Mouse (Mus musculus) embryonic facial prominence, embryonic 12.5 days (tissue): ENCODE results near the gene Prdx5. TPM values are rescaled to one million over a fixed set of nuclear protein-coding genes. Genes with fewer than 3 reads are reported as not detected.
A peak's percentile ranks its signal among the peaks of the same experiment; 100 is the strongest.
"Not testable (repeated sequence)": the region's sequence is repeated elsewhere in the genome, so short reads cannot be mapped to it uniquely, and the experiment has no call there.

ENCODE experiments used
- ATAC-seq: fragments of 200-750 bp; cut with Nextera tagmentation; 2 replicates; pipeline ENCODE4 v1.8.0; 2017; ENCODE audit not compliant: insufficient number of reproducible peaks, insufficient read depth, low FRiP score, low TSS enrichment
- H3K27ac ChIP-seq: fragments of 300-500 bp; sonication (generic); 2 replicates; pipeline ENCODE4 v1.5.1; 2016; ENCODE audit warnings: mild to moderate bottlenecking
- H3K27me3 ChIP-seq: fragments of 300-500 bp; sonication (generic); 2 replicates; pipeline ENCODE4 v1.6.1; 2016; ENCODE audit warnings: mild to moderate bottlenecking, moderate library complexity
- H3K36me3 ChIP-seq: fragments of 300-500 bp; sonication (generic); 2 replicates; pipeline ENCODE4 v1.6.1; 2016; ENCODE audit warnings: mild to moderate bottlenecking
- H3K4me1 ChIP-seq: fragments of 300-500 bp; sonication (generic); 2 replicates; pipeline ENCODE4 v1.6.1; 2016
- H3K4me2 ChIP-seq: fragments of 300-500 bp; sonication (generic); replicated peaks from 2 replicates; pipeline ENCODE4 v1.6.1; 2016; ENCODE audit warnings: mild to moderate bottlenecking, moderate library complexity
- H3K4me3 ChIP-seq: fragments of 300-500 bp; sonication (generic); 2 replicates; pipeline ENCODE4 v1.5.1; 2016; ENCODE audit warnings: mild to moderate bottlenecking
- H3K9ac ChIP-seq: fragments of 300-500 bp; sonication (generic); 2 replicates; pipeline ENCODE4 v1.6.1; 2016; ENCODE audit warnings: mild to moderate bottlenecking, moderate library complexity
- H3K9me3 ChIP-seq: fragments of 300-500 bp; sonication (generic); 2 replicates; pipeline ENCODE4 v1.6.1; 2016; ENCODE audit warnings: mild to moderate bottlenecking, moderate library complexity
- whole genome bisulfite sequencing: fragments of 180-500 bp; shearing (Covaris S2); methylation state at CpG from one replicate; pipeline ENCODE4 v1.1.7; 2016; 5-methylcytosine and 5-hydroxymethylcytosine counted together
- polyA plus RNA-seq: library from polyadenylated mRNA; unstranded; fragments of >200 nt; fragmentation: Nextera tagmentation; extraction: Ambion mirVana; gene quantifications from 2 replicates; pipeline ENCODE4 v1.2.1, GENCODE M21; 2016

The Prdx5 gene
- polyA plus RNA-seq, 1 experiment from 2014 or later = 192 TPM

DNA sequence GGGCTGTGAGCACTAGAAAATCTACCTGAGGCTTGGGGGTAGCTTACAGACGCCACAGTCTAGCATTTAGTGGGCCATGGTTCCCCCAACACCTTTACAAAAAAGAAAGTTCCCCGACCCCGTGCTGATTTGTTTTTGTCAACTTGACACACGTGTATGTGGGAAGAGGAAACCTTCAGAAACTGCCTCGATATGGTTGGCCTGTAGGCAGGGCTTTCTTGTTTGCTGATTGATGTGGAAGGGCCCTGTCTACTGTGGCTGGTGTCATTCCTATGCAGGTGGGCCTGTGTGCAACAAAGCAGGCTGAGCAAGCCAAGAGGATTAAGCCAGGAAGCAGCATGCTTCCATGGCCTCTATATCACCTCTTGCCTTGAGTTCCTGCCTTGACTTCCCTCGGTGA lies 3.1 kb upstream of the Prdx5 start:
- 88% methylated on average over 6 of the region's 6 CpGs for WGBS
- Histone ChIP-seq H3K4me3 (no peak overlapping the region), H3K9ac (no peak overlapping the region), H3K9me3 (no peaks in the 10 kb centered on the region), H3K36me3 (peaks cover 31% of the 10 kb centered on the region), H3K27me3 (no peaks in the 10 kb centered on the region), H3K4me1 (peaks cover 18% of the 10 kb centered on the region), H3K27ac (no peak overlapping the region), H3K4me2 (no peak overlapping the region)
- no peak for ATAC-seq

DNA sequence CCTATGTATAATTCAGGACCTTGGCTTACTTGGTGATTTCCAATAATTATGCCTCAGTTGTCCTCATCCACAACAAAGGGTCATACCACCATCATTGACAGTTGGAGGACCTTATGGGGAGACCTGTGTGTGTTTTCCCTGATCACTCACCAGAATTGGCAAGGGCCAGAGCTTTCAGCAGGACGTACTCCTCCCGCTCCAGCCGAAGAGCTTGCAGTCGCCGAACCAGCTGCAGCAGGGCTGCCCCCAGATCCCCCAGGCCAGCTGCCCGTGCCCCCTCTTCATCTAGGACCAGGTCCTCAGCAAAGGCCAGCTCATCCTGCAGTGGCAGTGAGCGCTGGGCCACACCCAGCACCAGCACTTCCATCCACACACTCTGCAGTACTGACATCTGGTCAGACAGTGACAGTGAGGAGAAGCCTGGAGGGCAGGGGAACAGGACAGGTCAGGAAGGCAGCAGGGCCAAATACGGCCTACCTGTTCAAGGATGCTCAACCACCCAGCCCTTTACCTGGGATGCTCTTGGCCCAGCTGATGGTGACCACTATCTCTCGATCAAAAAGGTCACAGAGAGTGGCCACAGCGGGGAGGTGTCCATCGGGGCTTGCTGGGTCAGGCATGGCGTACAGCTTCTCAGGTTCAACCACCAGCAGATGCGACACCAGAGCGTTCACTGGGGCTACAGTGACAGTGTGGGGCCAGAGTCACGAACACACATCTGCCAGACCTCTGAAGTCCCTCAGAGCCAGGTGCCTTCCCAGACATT lies 2.5 kb upstream of the Prdx5 start:
- Histone ChIP-seq H3K4me1 (peaks cover 25% of the 10 kb centered on the region), H3K27me3 (no peaks in the 10 kb centered on the region), H3K4me2 (no peak overlapping the region), H3K9ac (no peak overlapping the region), H3K4me3 (no peak overlapping the region), H3K36me3 (peaks cover 31% of the 10 kb centered on the region), H3K27ac (no peak overlapping the region), H3K9me3 (no peaks in the 10 kb centered on the region)
- 92% methylated on average over 15 of the region's 15 CpGs for WGBS
- ATAC-seq = no peak

DNA sequence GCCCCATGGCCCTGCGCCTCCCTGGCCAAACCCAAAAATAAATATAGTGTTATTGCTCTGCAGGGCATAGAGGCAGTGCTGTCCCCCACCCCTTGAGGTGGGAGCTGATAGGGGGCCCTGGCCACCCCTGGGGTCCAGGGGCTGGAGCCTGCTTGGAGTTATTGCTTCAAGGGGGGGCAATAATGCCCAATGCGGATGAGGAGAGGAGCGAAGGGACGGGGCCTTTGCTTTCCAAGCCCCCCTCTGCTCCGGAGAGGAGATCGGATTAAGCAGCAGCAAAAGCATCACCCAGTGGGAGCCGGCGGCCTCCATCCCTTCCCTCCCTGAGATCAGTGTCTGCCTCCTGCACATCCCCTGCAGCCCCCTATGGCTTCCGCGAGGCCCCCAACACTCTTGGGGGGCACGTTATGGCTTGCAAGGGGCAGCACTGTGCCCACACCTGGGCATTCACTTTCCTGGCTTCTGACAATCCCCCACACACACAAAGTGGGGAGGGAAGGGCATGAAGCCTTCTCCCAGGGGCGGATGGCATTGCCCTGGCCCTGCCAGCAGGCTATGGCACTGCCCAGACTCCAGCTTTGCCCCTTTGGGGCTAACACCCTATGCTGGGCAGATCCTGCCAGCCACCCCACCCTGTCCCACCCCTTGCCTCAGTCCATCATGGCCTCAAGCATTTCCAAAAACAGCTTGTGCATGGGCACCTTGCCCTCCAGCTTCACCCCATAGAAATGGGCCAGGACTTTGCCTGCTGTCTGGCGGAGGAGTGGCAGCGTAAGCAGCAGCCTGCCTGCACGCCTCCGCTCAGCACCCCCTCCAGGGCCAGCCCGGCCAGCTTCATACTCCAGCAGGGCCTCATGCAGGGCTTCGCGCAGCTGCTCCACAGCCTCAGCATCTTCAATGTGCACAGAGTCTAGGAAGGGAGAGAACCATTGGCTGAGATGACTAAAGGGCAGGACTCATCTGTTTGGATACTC lies 1.5 kb upstream of the Prdx5 start:
- 86% methylated on average over 19 of the region's 19 CpGs for WGBS
- Histone ChIP-seq H3K36me3 (peaks cover 38% of the 10 kb centered on the region), H3K27me3 (no peaks in the 10 kb centered on the region), H3K27ac (no peak overlapping the region), H3K4me3 (peak overlapping the region; percentile 61), H3K4me1 (peaks cover 26% of the 10 kb centered on the region), H3K9ac (0 out of 2 replicates have a peak overlapping the region, but pooled peaks have one; percentile 1), H3K9me3 (no peaks in the 10 kb centered on the region), H3K4me2 (peak overlapping the region; percentile 78)
- no peak for ATAC-seq

GRCm38 (mm10) chr19:6910306-6910705 lies 400 bp upstream of the Prdx5 start:
- not testable (repeated sequence) for H3K9me3 ChIP-seq, H3K27me3 ChIP-seq
- peaks cover 26% of the 10 kb centered on the region for H3K4me1 ChIP-seq
- H3K27ac ChIP-seq = peak overlapping the region; percentile 97
- peak overlapping the region; percentile 78 for H3K4me2 ChIP-seq
- under 1% methylated on average over 29 of the region's 30 CpGs for WGBS
- 0 out of 2 replicates have a peak, but pooled peaks have one; percentile 0 for ATAC-seq
- H3K4me3 ChIP-seq = peak overlapping the region; percentile 61
- peak overlapping the region; percentile 65 for H3K9ac ChIP-seq
- H3K36me3 ChIP-seq = peaks cover 47% of the 10 kb centered on the region

DNA sequence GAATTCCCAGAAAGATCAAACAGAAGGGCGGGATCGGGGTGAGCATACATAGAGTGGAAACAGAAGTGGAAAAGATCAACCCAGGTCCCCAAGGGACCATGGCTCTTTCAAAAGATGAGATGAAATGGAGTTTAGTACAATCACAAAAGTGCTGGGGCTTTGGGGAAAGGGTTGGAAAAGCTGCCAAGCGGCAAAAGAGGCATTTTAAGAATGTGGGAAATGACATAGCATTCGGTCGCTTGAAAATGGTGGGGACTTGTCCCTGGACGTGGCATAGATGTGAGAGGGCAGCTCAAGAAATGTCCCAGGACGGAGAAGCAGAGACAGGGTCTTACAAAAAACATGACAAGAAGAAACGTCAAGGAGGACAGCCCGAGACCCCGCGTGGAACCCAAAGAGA lies 885 bp downstream of the Prdx5 start:
- WGBS = 8% methylated on average over 11 of the region's 11 CpGs
- Histone ChIP-seq H3K9me3 (no peaks in the 10 kb centered on the region), H3K9ac (peak overlapping the region; percentile 65), H3K27ac (peak overlapping the region; percentile 97), H3K4me2 (peak overlapping the region; percentile 78), H3K27me3 (no peaks in the 10 kb centered on the region), H3K4me3 (peak overlapping the region; percentile 61), H3K36me3 (peaks cover 52% of the 10 kb centered on the region), H3K4me1 (peaks cover 26% of the 10 kb centered on the region)
- no peak for ATAC-seq

GRCm38 (mm10) chr19:6907811-6908540 lies 1.9 kb downstream of the Prdx5 start:
- Histone ChIP-seq H3K4me2 (peak overlapping the region; percentile 78), H3K36me3 (peaks cover 42% of the 10 kb centered on the region), H3K4me1 (peaks cover 26% of the 10 kb centered on the region), H3K4me3 (peak overlapping the region; percentile 61), H3K9me3 (no peaks in the 10 kb centered on the region), H3K27ac (no peak overlapping the region), H3K9ac (peak overlapping the region; percentile 36; the same call in 1 of the 2 replicates), H3K27me3 (no peaks in the 10 kb centered on the region)
- ATAC-seq = no peak
- WGBS = 88% methylated on average over 7 of the region's 7 CpGs

DNA sequence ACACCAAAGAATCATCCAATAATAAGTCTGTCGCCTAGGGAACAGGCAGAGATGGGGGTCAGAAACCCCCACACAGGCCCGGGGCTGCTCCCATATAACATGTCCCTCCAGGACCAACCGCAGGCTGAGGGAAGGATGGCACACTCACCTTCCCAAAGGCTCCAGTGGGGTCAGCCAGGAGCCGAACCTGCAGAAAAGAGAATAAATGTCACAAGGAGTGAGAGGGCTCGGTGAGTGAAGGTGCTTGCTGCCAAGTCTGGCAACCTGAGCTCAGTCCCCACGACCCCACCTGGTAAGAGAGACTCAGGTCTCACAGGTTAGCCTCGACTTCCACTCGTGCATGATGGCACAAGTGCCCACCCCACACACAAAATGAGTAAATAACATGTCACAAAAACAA lies 2.8 kb downstream of the Prdx5 start:
- Histone ChIP-seq H3K9ac (no peak overlapping the region), H3K27ac (no peak overlapping the region), H3K36me3 (peaks cover 33% of the 10 kb centered on the region), H3K9me3 (no peaks in the 10 kb centered on the region), H3K4me3 (no peak overlapping the region), H3K27me3 (no peaks in the 10 kb centered on the region), H3K4me2 (no peak overlapping the region), H3K4me1 (peaks cover 26% of the 10 kb centered on the region)
- no peak for ATAC-seq
- 91% methylated on average over 8 of the region's 8 CpGs for WGBS

DNA sequence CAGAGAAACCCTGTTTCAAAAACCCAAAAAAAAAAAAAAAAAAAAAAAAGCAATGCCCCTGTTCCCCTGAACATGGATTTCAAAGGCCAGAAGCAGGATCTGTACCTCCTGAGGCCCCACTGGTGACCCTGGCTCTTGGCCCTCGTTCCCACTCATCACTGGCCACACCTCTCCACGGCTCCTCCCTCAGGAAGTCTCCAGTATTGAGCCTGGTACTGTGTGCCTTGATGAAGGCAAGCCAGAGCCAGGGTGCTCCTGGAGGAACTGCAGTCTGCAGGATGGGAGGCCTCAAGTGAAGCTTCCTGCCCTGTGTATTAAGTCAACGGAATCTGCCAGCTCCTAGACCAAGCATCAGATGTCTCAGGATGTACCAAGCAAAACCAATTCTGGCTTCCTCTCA lies 3.7 kb downstream of the Prdx5 start:
- WGBS = 87% methylated on average over 3 of the region's 3 CpGs
- Histone ChIP-seq H3K4me2 (no peak overlapping the region), H3K9ac (no peak overlapping the region), H3K27ac (no peak overlapping the region), H3K36me3 (peaks cover 24% of the 10 kb centered on the region), H3K9me3 (no peaks in the 10 kb centered on the region), H3K4me1 (peaks cover 22% of the 10 kb centered on the region), H3K27me3 (no peaks in the 10 kb centered on the region), H3K4me3 (no peak overlapping the region)
- no peak for ATAC-seq

- Histone ChIP-seq H3K27me3 (no peaks in the 10 kb centered on the region), H3K4me2 (no peak overlapping the region), H3K27ac (no peak overlapping the region), H3K36me3 (peaks cover 23% of the 10 kb centered on the region), H3K4me1 (peaks cover 18% of the 10 kb centered on the region), H3K4me3 (no peak overlapping the region), H3K9me3 (no peaks in the 10 kb centered on the region), H3K9ac (no peak overlapping the region)
- 90% methylated on average over 11 of the region's 11 CpGs for WGBS
- no peak for ATAC-seq
These were observed 4.3 kb downstream of the Prdx5 start for GRCm38 (mm10) chr19:6905498-6906159.

DNA sequence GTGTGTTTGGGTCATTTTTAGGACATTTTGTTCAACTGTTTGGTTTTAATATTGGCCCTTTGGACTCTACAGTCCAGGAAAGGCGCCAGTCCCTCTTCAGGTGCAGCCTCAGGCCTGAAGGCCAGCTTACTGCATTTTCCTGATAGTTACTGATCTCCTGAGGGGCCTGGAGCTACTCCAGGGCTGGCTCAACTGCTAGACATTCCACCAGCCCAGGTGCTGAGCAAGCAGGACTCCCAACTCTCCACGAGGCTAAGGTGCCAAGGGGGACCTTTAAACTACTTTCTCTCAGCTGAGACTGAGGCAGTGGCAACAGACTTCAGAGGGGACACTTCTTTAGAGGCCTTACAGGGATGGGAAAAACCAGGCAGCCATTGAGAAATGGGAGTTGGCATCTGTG lies 5.1 kb downstream of the Prdx5 start:
- H3K4me2 ChIP-seq = no peak overlapping the region
- 80% methylated on average over 2 of the region's 2 CpGs for WGBS

GRCm38 (mm10) chr19:6903031-6903430 lies 6.9 kb downstream of the Prdx5 start:
- Histone ChIP-seq H3K27ac (no peak overlapping the region), H3K4me3 (no peak overlapping the region), H3K4me2 (no peak overlapping the region), H3K36me3 (peaks cover 23% of the 10 kb centered on the region), H3K27me3 (no peaks in the 10 kb centered on the region), H3K4me1 (peaks cover 7% of the 10 kb centered on the region), H3K9ac (no peak overlapping the region), H3K9me3 (no peaks in the 10 kb centered on the region)
- 97% methylated on average over 1 of the region's 1 CpGs for WGBS
- no peak for ATAC-seq

More for the DNA sequence above, 5.1 kb downstream of the Prdx5 start:
- Histone ChIP-seq H3K9ac (no peak overlapping the region), H3K27ac (no peak overlapping the region), H3K9me3 (no peaks in the 10 kb centered on the region), H3K4me1 (peaks cover 18% of the 10 kb centered on the region), H3K36me3 (peaks cover 23% of the 10 kb centered on the region), H3K27me3 (no peaks in the 10 kb centered on the region), H3K4me3 (no peak overlapping the region)
- no peak for ATAC-seq
